Mouse (Mus musculus): Measurements from ENCODE around the gene Cend1.
"Not testable (repeated sequence)": the region's sequence is repeated elsewhere in the genome, so short reads cannot be mapped to it uniquely, and the experiment has no call there.

Cend1 gene

GRCm38 (mm10) chr7:141464603-141465201 is 35.4 kb upstream of the Cend1 start:
- no peak for DNase-seq (ENCODE audit: low spot score)

- no peak for DNase-seq (ENCODE audit: low spot score)
Observed at GRCm38 (mm10) chr7:141463824-141464602, 34.7 kb upstream of the Cend1 start.

GRCm38 (mm10) chr7:141462333-141462821 is 33.1 kb upstream of the Cend1 start:
- DNase-seq (ENCODE audit: low spot score) = no peak

GRCm38 (mm10) chr7:141461521-141462332 is 32.4 kb upstream of the Cend1 start:
- DNase-seq (ENCODE audit: low spot score) = no peak

- DNase-seq (ENCODE audit: low spot score) = no peak
Observed at GRCm38 (mm10) chr7:141460391-141461113, 31.3 kb upstream of the Cend1 start, which contains the start of gene Cracr2b. TSS of gene Cracr2b (plus strand) at chr7:141461094.

- no peak for DNase-seq (ENCODE audit: low spot score)
Observed at GRCm38 (mm10) chr7:141460001-141460390, 30.7 kb upstream of the Cend1 start.

- no peak for DNase-seq (ENCODE audit: low spot score)
Observed at GRCm38 (mm10) chr7:141459301-141459711, 30.0 kb upstream of the Cend1 start.

- DNase-seq (ENCODE audit: low spot score) = no peak
Observed at GRCm38 (mm10) chr7:141458661-141459060, 29.4 kb upstream of the Cend1 start.

GRCm38 (mm10) chr7:141457986-141458660 is 28.8 kb upstream of the Cend1 start:
- DNase-seq (ENCODE audit: low spot score) = no peak

- DNase-seq (ENCODE audit: low spot score) = no peak
Observed at GRCm38 (mm10) chr7:141457236-141457635, 27.9 kb upstream of the Cend1 start.

GRCm38 (mm10) chr7:141456739-141457138 is 27.4 kb upstream of the Cend1 start:
- no peak for DNase-seq (ENCODE audit: low spot score)

- DNase-seq (ENCODE audit: low spot score) = no peak
Observed at GRCm38 (mm10) chr7:141455610-141456314, 26.5 kb upstream of the Cend1 start.

GRCm38 (mm10) chr7:141454967-141455551 is 25.8 kb upstream of the Cend1 start, which contains the start of gene Pnpla2:
TSS of gene Pnpla2 (plus strand) at chr7:141455198.
- DNase-seq (ENCODE audit: low spot score) = peak; percentile 81

- no peak for DNase-seq (ENCODE audit: low spot score)
Observed at GRCm38 (mm10) chr7:141453636-141454035, 24.3 kb upstream of the Cend1 start.

- no peak for DNase-seq (ENCODE audit: low spot score)
Observed at GRCm38 (mm10) chr7:141451928-141452327, 22.6 kb upstream of the Cend1 start.

- DNase-seq (ENCODE audit: low spot score) = peak; percentile 92
Observed at GRCm38 (mm10) chr7:141447110-141447991, 18.1 kb upstream of the Cend1 start, which contains the start of gene Rplp2. TSS of gene Rplp2 (plus strand) at chr7:141447370.

GRCm38 (mm10) chr7:141446374-141446773 is 17.1 kb upstream of the Cend1 start:
- not testable (repeated sequence) for DNase-seq (ENCODE audit: low spot score)

- no peak for DNase-seq (ENCODE audit: low spot score)
Observed at GRCm38 (mm10) chr7:141443828-141444237, 14.5 kb upstream of the Cend1 start, which contains the start of gene Pidd1. TSS of gene Pidd1 (minus strand) at chr7:141444025.

Measured in left cerebral cortex, adult 11 months (tissue).